Mouse (Mus musculus): ENCODE data around the gene Atg10. TPM values are rescaled to one million over a fixed set of nuclear protein-coding genes. Genes with fewer than 3 reads are reported as not detected.
A peak's percentile ranks its signal among the peaks of the same experiment; 100 is the strongest.

Atg10 gene
- polyA plus RNA-seq, 1 experiment from 2014 or later = 29.1 TPM

- no peak overlapping the region for H3K27ac ChIP-seq
Observed at GRCm38 (mm10) chr13:91060871-91061270, 162.9 kb downstream of the Atg10 start.

GRCm38 (mm10) chr13:91048171-91048570 lies 175.6 kb downstream of the Atg10 start:
- Histone ChIP-seq H3K9me3 (replicated peaks) (no peaks in the 10 kb centered on the region), H3K4me1 (replicated peaks) (no peaks in the 10 kb centered on the region), H3K27me3 (no peaks in the 10 kb centered on the region), H3K36me3 (no peaks in the 10 kb centered on the region), H3K4me3 (no peak overlapping the region), H3K27ac (no peak overlapping the region), H3K4me2 (no peak overlapping the region), H3K9ac (no peak overlapping the region)
- ATAC-seq (replicated peaks; ENCODE audit: insufficient number of reproducible peaks, insufficient read depth, low FRiP score, low read depth) = no peak
- 88% methylated on average over 4 of the region's 4 CpGs for WGBS

More at GRCm38 (mm10) chr13:91060871-91061270, 162.9 kb downstream of the Atg10 start:
- ATAC-seq (replicated peaks; ENCODE audit: insufficient number of reproducible peaks, insufficient read depth, low FRiP score, low read depth) = no peak
- Histone ChIP-seq H3K4me2 (no peak overlapping the region), H3K9me3 (replicated peaks) (no peaks in the 10 kb centered on the region), H3K4me1 (replicated peaks) (no peaks in the 10 kb centered on the region), H3K36me3 (no peaks in the 10 kb centered on the region), H3K27me3 (no peaks in the 10 kb centered on the region), H3K4me3 (no peak overlapping the region), H3K9ac (no peak overlapping the region)
- 82% methylated on average over 5 of the region's 5 CpGs for WGBS

GRCm38 (mm10) chr13:91046851-91047250 lies 176.9 kb downstream of the Atg10 start:
- Histone ChIP-seq H3K4me3 (no peak overlapping the region), H3K4me1 (replicated peaks) (no peaks in the 10 kb centered on the region), H3K9me3 (replicated peaks) (no peaks in the 10 kb centered on the region), H3K9ac (no peak overlapping the region), H3K4me2 (no peak overlapping the region), H3K27me3 (no peaks in the 10 kb centered on the region), H3K36me3 (no peaks in the 10 kb centered on the region), H3K27ac (no peak overlapping the region)
- no peak for ATAC-seq (replicated peaks; ENCODE audit: insufficient number of reproducible peaks, insufficient read depth, low FRiP score, low read depth)
- 84% methylated on average over 5 of the region's 5 CpGs for WGBS

- 73% methylated on average over 1 of the region's 1 CpGs for WGBS
Observed at GRCm38 (mm10) chr13:91041236-91041635, 182.5 kb downstream of the Atg10 start.

GRCm38 (mm10) chr13:91040421-91040820 lies 183.3 kb downstream of the Atg10 start:
- no peak overlapping the region for H3K4me2 ChIP-seq
- H3K9ac ChIP-seq = no peak overlapping the region
- no peaks in the 10 kb centered on the region for H3K36me3 ChIP-seq
- no peak overlapping the region for H3K27ac ChIP-seq
- ATAC-seq (replicated peaks; ENCODE audit: insufficient number of reproducible peaks, insufficient read depth, low FRiP score, low read depth) = no peak
- no peak overlapping the region for H3K4me3 ChIP-seq
- H3K9me3 ChIP-seq (replicated peaks) = no peaks in the 10 kb centered on the region
- no peaks in the 10 kb centered on the region for H3K27me3 ChIP-seq
- peaks cover 2% of the 10 kb centered on the region for H3K4me1 ChIP-seq (replicated peaks)

More at GRCm38 (mm10) chr13:91041236-91041635, 182.5 kb downstream of the Atg10 start:
- Histone ChIP-seq H3K27me3 (no peaks in the 10 kb centered on the region), H3K36me3 (no peaks in the 10 kb centered on the region), H3K4me2 (no peak overlapping the region), H3K27ac (no peak overlapping the region), H3K4me1 (replicated peaks) (peaks cover 2% of the 10 kb centered on the region), H3K4me3 (no peak overlapping the region), H3K9ac (no peak overlapping the region), H3K9me3 (replicated peaks) (no peaks in the 10 kb centered on the region)
- ATAC-seq (replicated peaks; ENCODE audit: insufficient number of reproducible peaks, insufficient read depth, low FRiP score, low read depth) = no peak

GRCm38 (mm10) chr13:91039201-91039807 lies 184.5 kb downstream of the Atg10 start:
- 29% methylated on average over 11 of the region's 11 CpGs for WGBS
- ATAC-seq (replicated peaks; ENCODE audit: insufficient number of reproducible peaks, insufficient read depth, low FRiP score, low read depth) = peak; percentile 72
- peak overlapping the region; percentile 56 for H3K4me2 ChIP-seq
- H3K4me3 ChIP-seq = peak overlapping the region; percentile 25; the same call in 1 of the 2 replicates
- 0 out of 2 replicates have a peak overlapping the region, but pooled peaks have one; percentile 25 for H3K27ac ChIP-seq
- peaks cover 2% of the 10 kb centered on the region for H3K4me1 ChIP-seq (replicated peaks)
- H3K36me3 ChIP-seq = no peaks in the 10 kb centered on the region
- no peaks in the 10 kb centered on the region for H3K27me3 ChIP-seq
- H3K9me3 ChIP-seq (replicated peaks) = no peaks in the 10 kb centered on the region
- no peak overlapping the region for H3K9ac ChIP-seq

- H3K27me3 ChIP-seq = no peaks in the 10 kb centered on the region
- H3K4me2 ChIP-seq = no peak overlapping the region
- no peak overlapping the region for H3K9ac ChIP-seq
- H3K36me3 ChIP-seq = no peaks in the 10 kb centered on the region
- H3K4me3 ChIP-seq = no peak overlapping the region
- no peak overlapping the region for H3K27ac ChIP-seq
- 59% methylated on average over 5 of the region's 5 CpGs for WGBS
- H3K4me1 ChIP-seq (replicated peaks) = peaks cover 2% of the 10 kb centered on the region
- ATAC-seq (replicated peaks; ENCODE audit: insufficient number of reproducible peaks, insufficient read depth, low FRiP score, low read depth) = no peak
- H3K9me3 ChIP-seq (replicated peaks) = no peaks in the 10 kb centered on the region
Observed at GRCm38 (mm10) chr13:91038636-91039035, 185.1 kb downstream of the Atg10 start.

- 62% methylated on average over 3 of the region's 3 CpGs for WGBS
- H3K36me3 ChIP-seq = no peaks in the 10 kb centered on the region
- no peak overlapping the region for H3K4me2 ChIP-seq
- no peaks in the 10 kb centered on the region for H3K9me3 ChIP-seq (replicated peaks)
- H3K4me1 ChIP-seq (replicated peaks) = peaks cover 2% of the 10 kb centered on the region
- H3K4me3 ChIP-seq = no peak overlapping the region
- no peak overlapping the region for H3K27ac ChIP-seq
- no peak overlapping the region for H3K9ac ChIP-seq
- no peaks in the 10 kb centered on the region for H3K27me3 ChIP-seq
- ATAC-seq (replicated peaks; ENCODE audit: insufficient number of reproducible peaks, insufficient read depth, low FRiP score, low read depth) = no peak
Observed at GRCm38 (mm10) chr13:91038034-91038433, 185.7 kb downstream of the Atg10 start.

GRCm38 (mm10) chr13:91037405-91037804 lies 186.4 kb downstream of the Atg10 start:
- no peak for ATAC-seq (replicated peaks; ENCODE audit: insufficient number of reproducible peaks, insufficient read depth, low FRiP score, low read depth)
- WGBS = 87% methylated on average over 6 of the region's 6 CpGs
- H3K27me3 ChIP-seq = no peaks in the 10 kb centered on the region

GRCm38 (mm10) chr13:91031836-91032235 lies 191.9 kb downstream of the Atg10 start:
- no peak overlapping the region for H3K9ac ChIP-seq

More at GRCm38 (mm10) chr13:91037405-91037804, 186.4 kb downstream of the Atg10 start:
- Histone ChIP-seq H3K9ac (no peak overlapping the region), H3K4me1 (replicated peaks) (peaks cover 2% of the 10 kb centered on the region), H3K27ac (no peak overlapping the region), H3K36me3 (no peaks in the 10 kb centered on the region), H3K4me2 (no peak overlapping the region), H3K9me3 (replicated peaks) (no peaks in the 10 kb centered on the region), H3K4me3 (no peak overlapping the region)

GRCm38 (mm10) chr13:91023447-91023846 lies 200.3 kb downstream of the Atg10 start:
- Histone ChIP-seq H3K27ac (no peak overlapping the region), H3K36me3 (no peaks in the 10 kb centered on the region), H3K27me3 (no peaks in the 10 kb centered on the region), H3K9ac (no peak overlapping the region), H3K4me1 (replicated peaks) (no peaks in the 10 kb centered on the region), H3K9me3 (replicated peaks) (no peaks in the 10 kb centered on the region), H3K4me2 (no peak overlapping the region), H3K4me3 (no peak overlapping the region)
- 77% methylated on average over 9 of the region's 9 CpGs for WGBS
- ATAC-seq (replicated peaks; ENCODE audit: insufficient number of reproducible peaks, insufficient read depth, low FRiP score, low read depth) = no peak

More at GRCm38 (mm10) chr13:91031836-91032235, 191.9 kb downstream of the Atg10 start:
- WGBS = 84% methylated on average over 2 of the region's 2 CpGs
- no peak for ATAC-seq (replicated peaks; ENCODE audit: insufficient number of reproducible peaks, insufficient read depth, low FRiP score, low read depth)
- Histone ChIP-seq H3K4me1 (replicated peaks) (no peaks in the 10 kb centered on the region), H3K27me3 (no peaks in the 10 kb centered on the region), H3K9me3 (replicated peaks) (no peaks in the 10 kb centered on the region), H3K27ac (no peak overlapping the region), H3K4me3 (no peak overlapping the region), H3K36me3 (no peaks in the 10 kb centered on the region), H3K4me2 (no peak overlapping the region)

GRCm38 (mm10) chr13:91011851-91012250 lies 211.9 kb downstream of the Atg10 start:
- H3K27me3 ChIP-seq = no peaks in the 10 kb centered on the region
- no peaks in the 10 kb centered on the region for H3K4me1 ChIP-seq (replicated peaks)
- H3K9me3 ChIP-seq (replicated peaks) = no peaks in the 10 kb centered on the region

More at GRCm38 (mm10) chr13:91011851-91012250, 211.9 kb downstream of the Atg10 start:
- H3K4me2 ChIP-seq = no peak overlapping the region
- no peak overlapping the region for H3K4me3 ChIP-seq
- ATAC-seq (replicated peaks; ENCODE audit: insufficient number of reproducible peaks, insufficient read depth, low FRiP score, low read depth) = no peak
- no peak overlapping the region for H3K9ac ChIP-seq
- no peaks in the 10 kb centered on the region for H3K36me3 ChIP-seq
- WGBS = 62% methylated on average over 3 of the region's 3 CpGs
- no peak overlapping the region for H3K27ac ChIP-seq

Data from heart, embryonic 15.5 days (tissue).